Mouse (Mus musculus) stomach, embryonic 16.5 days (tissue): ENCODE measurements around the gene Fam81b. TPM values are rescaled to one million over a fixed set of nuclear protein-coding genes. Genes with fewer than 3 reads are reported as not detected.
A peak's percentile ranks its signal among the peaks of the same experiment; 100 is the strongest.

Source experiments
- ATAC-seq: fragments of 200-750 bp; cut with Nextera tagmentation; 2 replicates; pipeline ENCODE4 v1.8.0; 2017; ENCODE audit warnings: moderate number of reproducible peaks, moderate TSS enrichment; ENCODE audit not compliant: insufficient read depth, low FRiP score
- H3K27ac ChIP-seq: fragments of 300-500 bp; sonication (generic); 2 replicates; pipeline ENCODE4 v1.5.1; 2014; ENCODE audit warnings: low read length
- H3K27me3 ChIP-seq: fragments of 300-500 bp; sonication (generic); 2 replicates; pipeline ENCODE4 v1.6.1; 2014; ENCODE audit warnings: low read length, control low read depth, mixed read lengths; ENCODE audit not compliant: control insufficient read depth, insufficient read depth
- H3K36me3 ChIP-seq: fragments of 300-500 bp; sonication (generic); 2 replicates; pipeline ENCODE4 v1.6.1; 2014; ENCODE audit warnings: low read length; ENCODE audit not compliant: control insufficient read depth, insufficient read depth
- H3K4me1 ChIP-seq: fragments of 300-500 bp; sonication (generic); 2 replicates; pipeline ENCODE4 v1.6.1; 2014; ENCODE audit warnings: low read length, control low read depth, mixed read lengths; ENCODE audit not compliant: control insufficient read depth, insufficient read depth
- H3K4me2 ChIP-seq: fragments of 300-500 bp; sonication (generic); 2 replicates; pipeline ENCODE4 v1.6.1; 2014; ENCODE audit warnings: low read depth, low read length, mixed read lengths
- H3K4me3 ChIP-seq: fragments of 300-500 bp; sonication (generic); replicated peaks from 2 replicates; pipeline ENCODE4 v1.5.1; 2014; ENCODE audit warnings: mild to moderate bottlenecking, low read length
- H3K9ac ChIP-seq: fragments of 300-500 bp; sonication (generic); 2 replicates; pipeline ENCODE4 v1.6.1; 2014; ENCODE audit warnings: low read length
- H3K9me3 ChIP-seq: fragments of 300-500 bp; sonication (generic); replicated peaks from 2 replicates; pipeline ENCODE4 v1.6.1; 2016; ENCODE audit warnings: low read length, control low read depth; ENCODE audit not compliant: control insufficient read depth
- WGBS: fragments of 180-500 bp; shearing (Covaris S2); extraction: QIAGEN DNeasy Blood & Tissue Kit; methylation state at CpG from one replicate; pipeline ENCODE4 v1.1.7; 2014; 5-methylcytosine and 5-hydroxymethylcytosine counted together
- polyA plus RNA-seq: library from polyadenylated mRNA; unstranded; fragments of >200 nt; fragmentation: Nextera tagmentation; extraction: Ambion mirVana; gene quantifications from 2 replicates; pipeline ENCODE4 v1.2.1, GENCODE M21; 2015

The Fam81b gene
- polyA plus RNA-seq, 1 experiment from 2014 or later, result not detected

DNA sequence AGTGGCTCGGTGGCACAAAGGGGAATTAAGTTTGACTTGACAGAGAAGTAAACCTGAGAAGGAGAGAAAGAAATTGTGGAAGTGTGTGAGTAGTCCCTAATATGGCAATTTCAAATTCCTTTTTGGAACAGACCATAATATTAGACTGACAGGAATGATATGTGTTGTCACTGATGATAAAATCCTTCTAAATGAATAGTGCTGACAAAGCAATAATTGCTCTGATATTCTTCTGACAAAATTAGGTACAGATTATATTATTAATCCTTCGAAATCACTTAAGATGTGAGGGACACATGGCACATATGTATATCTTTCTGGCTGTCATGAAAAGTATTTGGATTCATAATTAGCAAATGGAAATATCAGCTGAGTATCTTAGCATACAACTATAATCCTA, 89.9 kb downstream of the Fam81b start:
- 70% methylated on average over 2 of the region's 2 CpGs for WGBS
- H3K4me1 ChIP-seq, result no peaks in the 10 kb centered on the region
- H3K4me2 ChIP-seq, result no peak overlapping the region
- no peak overlapping the region for H3K4me3 ChIP-seq
- no peaks in the 10 kb centered on the region for H3K36me3 ChIP-seq
- no peaks in the 10 kb centered on the region for H3K27me3 ChIP-seq
- ATAC-seq, result no peak
- H3K9ac ChIP-seq, result no peak overlapping the region
- H3K27ac ChIP-seq, result no peak overlapping the region
- H3K9me3 ChIP-seq, result no peaks in the 10 kb centered on the region

GRCm38 (mm10) chr13:76199943-76200342, 104.9 kb downstream of the Fam81b start:
- no peaks in the 10 kb centered on the region for H3K36me3 ChIP-seq
- H3K9ac ChIP-seq, result no peak overlapping the region
- no peak overlapping the region for H3K4me3 ChIP-seq
- H3K4me1 ChIP-seq, result no peaks in the 10 kb centered on the region
- WGBS, result 54% methylated on average over 4 of the region's 4 CpGs
- no peak overlapping the region; the same call in 1 of the 2 replicates for H3K27ac ChIP-seq
- H3K9me3 ChIP-seq, result no peaks in the 10 kb centered on the region
- no peaks in the 10 kb centered on the region for H3K27me3 ChIP-seq
- H3K4me2 ChIP-seq, result no peak overlapping the region
- ATAC-seq, result peak; percentile 82; the same call in 1 of the 2 replicates

DNA sequence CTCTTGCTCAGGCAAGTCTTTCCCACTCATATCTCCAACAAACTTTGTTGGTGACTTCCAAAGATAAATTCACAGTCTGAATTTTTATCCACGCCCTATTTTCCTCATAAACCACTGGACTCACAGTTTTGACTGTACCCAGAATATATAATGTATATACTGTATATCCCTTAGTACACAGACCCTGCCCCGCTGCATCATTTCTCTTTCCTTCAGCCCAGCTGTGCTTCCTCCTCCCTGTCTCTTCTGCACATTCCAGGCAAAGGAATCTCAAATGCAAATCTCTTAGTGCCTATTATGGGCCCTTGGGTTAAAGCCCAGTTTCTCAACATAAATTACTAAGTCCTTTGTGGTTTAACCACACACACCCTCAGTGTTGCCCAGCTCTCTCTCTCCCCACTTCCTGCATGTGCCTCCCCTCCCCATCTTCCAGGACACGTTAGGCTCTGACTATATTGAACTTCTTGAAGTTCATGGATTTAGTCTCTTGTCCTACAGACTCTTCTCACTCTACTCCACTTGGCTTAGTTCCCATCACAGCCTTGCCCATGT, 107.5 kb downstream of the Fam81b start:
- H3K4me3 ChIP-seq, result no peak overlapping the region
- peaks cover 5% of the 10 kb centered on the region; the same call in 1 of the 2 replicates for H3K36me3 ChIP-seq
- H3K4me2 ChIP-seq, result no peak overlapping the region
- H3K27me3 ChIP-seq, result no peaks in the 10 kb centered on the region
- no peaks in the 10 kb centered on the region for H3K9me3 ChIP-seq
- peak; percentile 74; the same call in 1 of the 2 replicates for ATAC-seq
- 47% methylated on average over 3 of the region's 3 CpGs for WGBS
- H3K27ac ChIP-seq, result peak overlapping the region; percentile 64
- no peaks in the 10 kb centered on the region for H3K4me1 ChIP-seq
- no peak overlapping the region for H3K9ac ChIP-seq

- Histone ChIP-seq H3K36me3 (peaks cover 23% of the 10 kb centered on the region), H3K9ac (no peak overlapping the region), H3K4me3 (no peak overlapping the region), H3K4me1 (no peaks in the 10 kb centered on the region), H3K27me3 (no peaks in the 10 kb centered on the region), H3K27ac (no peak overlapping the region), H3K9me3 (peaks cover 5% of the 10 kb centered on the region; the same call in 1 of the 2 replicates), H3K4me2 (no peak overlapping the region)
- ATAC-seq, result no peak
- WGBS, result 90% methylated on average over 8 of the region's 8 CpGs
Measured at GRCm38 (mm10) chr13:76195431-76196138, 109.3 kb downstream of the Fam81b start.

DNA sequence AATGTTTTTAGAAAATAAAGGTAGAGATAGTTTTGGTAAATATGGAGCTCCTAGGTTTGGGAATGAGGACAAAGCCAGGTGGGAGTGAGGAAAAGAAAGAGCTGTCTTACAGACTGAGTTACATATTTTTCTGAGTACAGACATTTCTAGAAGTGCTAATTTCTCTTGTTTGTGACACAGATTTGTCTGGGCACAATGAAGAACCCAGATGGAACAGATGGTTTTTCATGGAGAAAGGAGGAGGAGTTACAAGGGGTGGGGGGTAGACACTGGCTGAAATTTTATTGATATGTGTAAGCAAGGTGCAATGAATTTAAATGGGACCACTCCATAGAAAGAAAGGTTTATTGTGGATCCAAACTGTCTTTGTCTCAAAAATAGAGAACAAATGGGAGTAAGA, 109.9 kb downstream of the Fam81b start:
- no peak for ATAC-seq
- Histone ChIP-seq H3K9ac (no peak overlapping the region), H3K36me3 (peaks cover 28% of the 10 kb centered on the region), H3K4me2 (no peak overlapping the region), H3K27ac (no peak overlapping the region), H3K4me1 (0 out of 2 replicates have a peak, but pooled peaks cover 2% of the 10 kb centered on the region), H3K4me3 (no peak overlapping the region), H3K9me3 (peaks cover 5% of the 10 kb centered on the region; the same call in 1 of the 2 replicates), H3K27me3 (no peaks in the 10 kb centered on the region)

- Histone ChIP-seq H3K4me2 (no peak overlapping the region), H3K27ac (no peak overlapping the region), H3K9ac (no peak overlapping the region), H3K9me3 (peaks cover 5% of the 10 kb centered on the region; the same call in 1 of the 2 replicates), H3K27me3 (no peaks in the 10 kb centered on the region), H3K36me3 (peaks cover 28% of the 10 kb centered on the region), H3K4me1 (0 out of 2 replicates have a peak, but pooled peaks cover 2% of the 10 kb centered on the region), H3K4me3 (no peak overlapping the region)
- ATAC-seq, result no peak
- 59% methylated on average over 3 of the region's 3 CpGs for WGBS
Measured at GRCm38 (mm10) chr13:76190273-76190672, 114.6 kb downstream of the Fam81b start.

DNA sequence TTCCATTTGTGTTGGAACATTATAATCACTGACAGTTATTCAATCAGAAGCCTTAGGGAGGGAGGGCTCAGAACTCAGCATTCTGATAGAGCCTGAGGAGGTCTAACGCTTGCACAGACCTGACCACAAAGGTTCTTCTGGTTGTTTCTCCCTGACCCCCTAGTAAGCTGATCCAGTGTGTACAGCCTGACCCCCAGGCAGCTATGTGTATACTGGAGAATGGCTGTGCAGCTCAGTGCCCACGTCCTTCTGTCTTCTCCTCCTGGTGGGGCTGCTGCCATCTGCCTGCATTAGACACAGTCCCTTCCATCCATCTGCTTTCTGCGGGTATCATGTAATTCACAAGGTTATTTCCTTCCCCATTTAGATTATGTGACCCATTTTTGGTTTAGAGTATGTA, 115.7 kb downstream of the Fam81b start:
- no peak overlapping the region for H3K9ac ChIP-seq
- no peak for ATAC-seq
- H3K36me3 ChIP-seq, result peaks cover 28% of the 10 kb centered on the region
- no peak overlapping the region for H3K4me3 ChIP-seq
- no peak overlapping the region for H3K27ac ChIP-seq
- no peak overlapping the region for H3K4me2 ChIP-seq
- H3K9me3 ChIP-seq, result peaks cover 5% of the 10 kb centered on the region; the same call in 1 of the 2 replicates
- 69% methylated on average over 3 of the region's 3 CpGs for WGBS
- 0 out of 2 replicates have a peak, but pooled peaks cover 2% of the 10 kb centered on the region for H3K4me1 ChIP-seq
- H3K27me3 ChIP-seq, result no peaks in the 10 kb centered on the region

- Histone ChIP-seq H3K4me2 (no peak overlapping the region), H3K4me1 (0 out of 2 replicates have a peak, but pooled peaks cover 2% of the 10 kb centered on the region), H3K27ac (no peak overlapping the region), H3K9ac (no peak overlapping the region), H3K4me3 (no peak overlapping the region), H3K36me3 (peaks cover 25% of the 10 kb centered on the region), H3K27me3 (no peaks in the 10 kb centered on the region), H3K9me3 (peaks cover 5% of the 10 kb centered on the region; the same call in 1 of the 2 replicates)
- WGBS, result 93% methylated on average over 5 of the region's 5 CpGs
- ATAC-seq, result no peak
Measured at GRCm38 (mm10) chr13:76187651-76188050, 117.2 kb downstream of the Fam81b start.

- Histone ChIP-seq H3K9me3 (peaks cover 10% of the 10 kb centered on the region; the same call in 1 of the 2 replicates), H3K4me2 (no peak overlapping the region), H3K27me3 (no peaks in the 10 kb centered on the region), H3K36me3 (peaks cover 15% of the 10 kb centered on the region), H3K27ac (no peak overlapping the region), H3K4me1 (no peaks in the 10 kb centered on the region), H3K4me3 (no peak overlapping the region), H3K9ac (no peak overlapping the region)
- 89% methylated on average over 5 of the region's 5 CpGs for WGBS
- ATAC-seq, result no peak
Measured at GRCm38 (mm10) chr13:76178700-76179099, 126.2 kb downstream of the Fam81b start.
